Mouse (Mus musculus) monocyte, adult 5-6 weeks (primary cell): ENCODE measurements around the gene Tchh. TPM values are rescaled to one million over a fixed set of nuclear protein-coding genes. Genes with fewer than 3 reads are reported as not detected.
"Not testable (repeated sequence)": the region's sequence is repeated elsewhere in the genome, so short reads cannot be mapped to it uniquely, and the experiment has no call there.

Experiments used
- ATAC-seq: fragments of 153-309, 156-312 bp; replicated peaks from 2 replicates; pipeline ENCODE4 v1.8.0; 2017; ENCODE audit warnings: mild to moderate bottlenecking; ENCODE audit not compliant: low TSS enrichment, insufficient number of reproducible peaks, severe bottlenecking, poor library complexity, low FRiP score
- total RNA-seq: library from RNA; stranded (forward); fragments of 200-1000, 200-491, 200-594 nt; gene quantifications from 3 replicates; pipeline ENCODE4 v1.2.3, GENCODE M21; 2017

The Tchh gene
- total RNA-seq, 1 experiment from 2014 or later = not detected

DNA sequence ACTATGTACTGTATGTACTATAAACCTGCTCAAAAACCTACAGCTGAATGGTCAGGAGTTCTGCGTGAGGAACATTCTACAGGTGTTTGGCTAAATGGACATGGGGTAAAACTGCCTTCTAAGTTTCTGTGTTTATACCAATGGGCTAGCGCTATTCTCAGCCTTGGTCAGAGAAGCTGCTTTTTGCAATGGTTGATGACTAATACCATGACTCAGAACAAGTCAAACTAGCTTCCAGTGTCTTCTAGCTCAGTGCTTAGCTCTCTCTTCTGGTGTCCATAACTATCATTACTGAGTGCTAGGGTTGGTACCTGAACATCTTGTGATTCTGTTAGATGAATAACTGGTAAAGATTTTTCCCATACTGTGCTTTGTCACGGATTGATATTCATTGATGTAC is 43.5 kb downstream of the Tchh start:
- no peak for ATAC-seq

DNA sequence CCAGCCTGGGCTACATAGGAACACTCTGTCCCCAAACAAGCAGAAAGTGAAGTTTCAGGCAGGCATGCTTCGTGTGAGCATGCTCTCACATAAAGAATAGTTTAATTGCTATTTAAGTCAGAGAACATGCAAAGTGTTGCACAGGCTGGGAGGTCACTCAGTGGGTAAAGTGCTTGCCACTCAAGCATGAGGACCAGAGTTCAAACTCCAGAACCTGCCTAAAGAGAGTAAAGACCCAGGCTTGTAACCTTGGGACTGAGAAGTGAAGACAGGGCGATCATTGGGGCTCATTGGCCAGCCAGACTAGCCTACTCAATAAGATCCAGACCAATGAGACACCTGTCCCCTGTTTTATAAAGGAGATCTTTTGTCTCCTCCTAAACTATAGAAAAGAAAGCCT is 46.4 kb downstream of the Tchh start:
- no peak for ATAC-seq

DNA sequence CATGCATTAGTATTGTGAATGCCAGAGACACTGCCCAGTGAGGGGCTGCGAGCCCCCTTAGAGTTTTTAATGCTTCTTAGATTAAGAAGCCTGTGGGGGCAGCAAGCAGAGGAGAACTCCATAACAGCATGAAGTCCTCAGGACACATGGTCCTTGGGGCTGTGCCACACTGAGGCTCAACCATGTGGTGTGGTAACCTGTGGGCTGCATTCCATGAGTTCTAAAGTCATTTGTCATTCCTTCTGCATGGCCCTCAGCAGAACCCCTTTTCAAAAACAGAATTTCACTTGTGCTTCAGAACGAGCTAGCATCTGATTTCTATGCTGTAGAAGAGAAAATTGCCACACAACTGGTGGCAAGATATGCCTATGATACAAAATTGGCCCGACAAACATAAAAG is 50.0 kb downstream of the Tchh start:
- ATAC-seq = no peak

DNA sequence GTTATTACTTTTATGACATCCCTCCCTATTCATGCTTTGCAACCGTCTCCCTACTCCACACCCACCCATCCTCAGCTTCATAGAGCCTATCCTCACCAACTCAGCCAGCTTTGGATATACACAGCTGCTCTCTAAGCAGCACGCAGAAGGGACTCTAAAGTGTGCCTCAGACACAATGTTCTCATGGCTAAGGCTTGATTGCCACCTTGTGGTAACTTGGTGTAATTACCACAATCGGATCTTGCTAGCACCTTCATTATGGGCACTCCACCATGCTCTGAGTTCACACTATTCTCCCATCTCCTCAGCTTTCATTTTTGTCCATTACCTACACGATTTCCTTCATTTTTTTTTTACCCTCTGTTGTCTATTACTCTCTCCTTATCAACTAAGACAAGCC is 51.9 kb downstream of the Tchh start:
- peak; percentile 92 for ATAC-seq

DNA sequence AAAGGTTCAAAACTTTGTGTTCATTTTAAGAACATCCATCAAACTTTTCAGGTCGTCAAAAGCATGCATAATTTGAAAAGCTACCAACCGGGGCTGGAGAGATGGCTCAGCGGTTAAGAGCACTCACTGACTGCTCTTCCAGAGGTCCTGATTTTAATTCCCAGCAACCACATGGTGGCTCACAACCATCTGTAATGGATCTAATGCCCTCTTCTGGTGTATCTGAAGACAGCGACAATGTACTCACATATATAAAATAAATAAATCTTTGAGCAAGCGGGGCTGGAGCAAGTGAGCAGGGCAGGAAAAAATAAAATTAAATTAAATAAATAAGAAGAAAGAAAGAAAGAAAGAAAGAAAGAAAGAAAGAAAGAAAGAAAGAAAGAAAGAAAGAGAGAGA is 52.6 kb downstream of the Tchh start:
- ATAC-seq = not testable (repeated sequence)

DNA sequence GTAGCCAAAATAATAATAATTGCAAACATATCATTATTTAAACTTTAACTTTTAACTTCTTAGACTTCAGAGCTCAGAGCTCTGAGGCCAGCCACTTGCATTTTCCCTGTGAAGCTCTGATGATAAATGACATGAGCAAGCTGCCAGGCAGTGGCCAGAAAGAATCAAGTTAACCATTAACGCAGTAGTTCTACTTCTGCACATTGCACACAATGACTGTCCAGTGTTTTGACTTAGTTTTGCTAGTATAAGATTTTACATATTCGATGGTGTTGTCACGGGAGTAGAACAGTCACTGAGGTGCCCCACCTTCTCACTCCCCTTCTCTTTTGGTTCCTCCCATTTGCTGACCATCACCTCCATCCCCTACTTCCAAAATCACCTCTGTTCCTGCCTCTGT is 55.0 kb downstream of the Tchh start:
- no peak for ATAC-seq

Other genes with a start within 250 kb of the Tchh start
- gene Flg2, start 245.1 kb upstream of the Tchh start, total RNA-seq = not detected in 3 replicates
- gene Flg, start 168.8 kb upstream of the Tchh start, total RNA-seq = not detected in 3 replicates
- not detected in 3 replicates for gene Hrnr, start 122.6 kb upstream of the Tchh start, total RNA-seq
- not detected in 3 replicates for gene Rptn, start 48.6 kb upstream of the Tchh start, total RNA-seq
- not detected in 3 replicates for gene Tchhl1, start 26.4 kb downstream of the Tchh start, total RNA-seq
- gene S100a11, start 78.2 kb downstream of the Tchh start, total RNA-seq = 59.1 to 65.2 TPM (median 61.9 TPM) in 3 replicates
- 811 to 1,204 TPM (median 873 TPM) in 3 replicates for gene S100a10, start 112.8 kb downstream of the Tchh start, total RNA-seq
- not detected in 3 replicates for gene Tdpoz2, start 210.4 kb downstream of the Tchh start, total RNA-seq
- not detected in 3 replicates for gene Tdpoz1, start 234.0 kb downstream of the Tchh start, total RNA-seq